Mouse (Mus musculus): ENCODE data around the gene Pabpn1l. TPM values are rescaled to one million over a fixed set of nuclear protein-coding genes. Genes with fewer than 3 reads are reported as not detected.

Gene Pabpn1l
- polyA plus RNA-seq, 1 experiment from 2014 or later = not detected

DNA sequence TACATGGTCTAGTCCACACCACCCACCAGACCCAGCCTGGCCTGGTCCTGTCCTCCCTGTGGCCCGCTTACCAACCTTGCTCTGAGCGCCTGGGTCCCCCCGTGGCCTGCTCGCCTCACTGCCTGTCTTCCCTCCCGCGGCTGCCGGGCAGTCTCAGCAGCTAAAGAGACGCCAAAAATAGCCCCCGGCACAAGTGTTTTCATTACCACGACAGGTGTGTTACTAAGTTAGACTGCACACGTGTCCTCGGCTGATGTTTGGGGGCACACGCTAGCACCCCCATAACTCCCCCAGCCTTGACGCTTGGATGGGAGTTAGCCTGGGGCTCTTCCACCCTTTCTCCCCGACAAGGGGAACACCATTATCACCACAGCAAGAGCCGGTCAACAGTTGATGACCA is 23.8 kb upstream of the Pabpn1l start:
- 87% methylated on average over 16 of the region's 16 CpGs for WGBS
- Histone ChIP-seq H3K9me3 (no peaks in the 10 kb centered on the region), H3K4me3 (replicated peaks) (no peak overlapping the region), H3K36me3 (0 out of 2 replicates have a peak, but pooled peaks cover 9% of the 10 kb centered on the region), H3K4me2 (no peak overlapping the region), H3K4me1 (replicated peaks) (peaks cover 38% of the 10 kb centered on the region), H3K9ac (replicated peaks) (no peak overlapping the region), H3K27me3 (peaks cover 5% of the 10 kb centered on the region; the same call in 1 of the 2 replicates), H3K27ac (no peak overlapping the region)
- no peak for ATAC-seq (ENCODE audit: insufficient number of reproducible peaks, insufficient read depth, low FRiP score, low TSS enrichment, low read depth)

DNA sequence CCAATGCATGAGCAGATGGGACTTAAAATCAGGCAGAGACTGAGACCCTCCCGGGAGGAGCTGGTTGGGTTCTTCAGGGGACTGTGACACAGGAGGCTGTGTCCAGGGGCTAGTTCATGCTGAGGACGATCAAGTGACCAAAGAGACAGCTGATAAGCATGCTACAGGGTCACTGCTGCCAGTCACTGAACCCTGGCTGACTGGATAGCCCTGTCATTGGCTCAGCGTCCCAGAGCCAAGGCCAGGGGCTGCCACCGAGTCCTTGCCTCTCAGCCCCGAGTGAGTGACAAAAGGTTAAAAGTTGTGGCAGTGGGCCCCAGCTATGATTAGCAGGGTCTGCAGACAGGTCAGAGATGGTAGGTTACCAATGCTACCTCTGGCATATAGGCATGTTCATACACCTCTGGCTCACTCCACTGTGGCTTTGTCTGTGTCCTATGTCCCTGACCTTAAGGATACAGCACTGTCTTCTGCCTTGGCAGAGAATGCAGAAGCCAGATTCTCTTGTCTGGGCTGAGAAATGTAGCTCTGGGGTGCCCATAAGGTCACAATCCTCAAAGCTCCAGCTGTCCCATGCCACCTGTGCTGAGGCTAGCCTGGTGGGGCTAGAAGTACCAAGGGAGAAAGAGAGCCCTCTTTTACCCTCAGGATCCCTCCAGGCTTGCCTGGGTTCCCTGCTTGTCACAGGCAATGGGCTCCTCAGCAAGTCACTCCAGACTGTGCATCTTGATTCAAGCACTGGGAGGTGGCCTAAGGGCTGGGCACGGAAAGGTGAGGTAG is 21.8 kb upstream of the Pabpn1l start:
- H3K4me1 ChIP-seq (replicated peaks) = peaks cover 38% of the 10 kb centered on the region
- H3K4me2 ChIP-seq = no peak overlapping the region
- no peak overlapping the region for H3K4me3 ChIP-seq (replicated peaks)
- H3K36me3 ChIP-seq = 0 out of 2 replicates have a peak, but pooled peaks cover 9% of the 10 kb centered on the region
- no peak for ATAC-seq (ENCODE audit: insufficient number of reproducible peaks, insufficient read depth, low FRiP score, low TSS enrichment, low read depth)
- 80% methylated on average over 6 of the region's 6 CpGs for WGBS
- H3K9me3 ChIP-seq = no peaks in the 10 kb centered on the region
- no peak overlapping the region for H3K9ac ChIP-seq (replicated peaks)
- H3K27ac ChIP-seq = no peak overlapping the region
- 0 out of 2 replicates have a peak, but pooled peaks cover 5% of the 10 kb centered on the region for H3K27me3 ChIP-seq

DNA sequence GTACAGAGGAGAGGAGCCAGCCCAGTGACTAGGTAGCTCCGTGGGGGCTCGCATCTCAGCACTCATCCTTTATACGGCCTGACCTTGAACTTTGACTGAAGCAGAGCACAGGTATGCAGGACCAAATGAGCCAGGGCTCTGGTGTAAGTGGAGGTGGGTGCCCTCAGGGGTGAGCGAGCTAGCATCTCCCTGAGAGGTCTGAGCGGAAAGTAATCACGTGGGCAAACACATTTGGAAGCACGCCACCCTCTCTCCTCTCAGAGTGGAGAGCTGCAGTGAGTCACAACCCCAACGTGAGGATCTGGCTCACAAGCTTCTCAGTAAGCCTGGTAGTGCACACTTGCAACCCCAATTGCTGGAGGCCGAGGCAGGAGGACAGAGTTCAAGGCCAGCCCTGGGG is 19.5 kb upstream of the Pabpn1l start:
- ATAC-seq (ENCODE audit: insufficient number of reproducible peaks, insufficient read depth, low FRiP score, low TSS enrichment, low read depth) = no peak
- no peak overlapping the region for H3K27ac ChIP-seq
- H3K27me3 ChIP-seq = 0 out of 2 replicates have a peak, but pooled peaks cover 5% of the 10 kb centered on the region
- no peaks in the 10 kb centered on the region for H3K9me3 ChIP-seq
- H3K4me1 ChIP-seq (replicated peaks) = peaks cover 34% of the 10 kb centered on the region
- H3K36me3 ChIP-seq = 0 out of 2 replicates have a peak, but pooled peaks cover 9% of the 10 kb centered on the region
- WGBS = 77% methylated on average over 9 of the region's 9 CpGs
- H3K9ac ChIP-seq (replicated peaks) = no peak overlapping the region
- H3K4me3 ChIP-seq (replicated peaks) = no peak overlapping the region
- no peak overlapping the region for H3K4me2 ChIP-seq

DNA sequence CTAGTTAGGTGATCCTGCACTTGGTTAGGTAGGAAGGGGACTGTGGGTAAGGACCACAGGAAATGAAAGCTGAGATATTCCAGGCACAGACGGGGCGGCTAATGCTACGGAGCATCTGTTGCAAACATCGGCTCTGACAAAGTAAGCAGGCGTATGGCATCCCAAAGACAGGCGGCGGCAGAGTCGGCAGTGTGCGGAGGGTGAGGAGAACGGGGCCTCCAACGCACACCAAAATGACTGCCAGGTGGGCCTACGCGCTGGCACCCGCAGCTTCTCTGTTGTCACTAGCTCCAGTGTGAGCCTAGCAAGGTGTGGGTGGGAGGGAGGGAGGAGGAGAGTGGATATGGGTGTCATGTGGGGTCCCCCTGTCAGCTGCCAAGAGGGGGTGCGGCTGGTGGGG is 18.9 kb upstream of the Pabpn1l start:
- peak overlapping the region; percentile 42; the same call in 1 of the 2 replicates for H3K27ac ChIP-seq
- H3K9me3 ChIP-seq = no peaks in the 10 kb centered on the region
- H3K4me2 ChIP-seq = no peak overlapping the region
- no peak for ATAC-seq (ENCODE audit: insufficient number of reproducible peaks, insufficient read depth, low FRiP score, low TSS enrichment, low read depth)
- peaks cover 40% of the 10 kb centered on the region for H3K4me1 ChIP-seq (replicated peaks)
- H3K27me3 ChIP-seq = 0 out of 2 replicates have a peak, but pooled peaks cover 5% of the 10 kb centered on the region
- H3K9ac ChIP-seq (replicated peaks) = no peak overlapping the region
- 0 out of 2 replicates have a peak, but pooled peaks cover 9% of the 10 kb centered on the region for H3K36me3 ChIP-seq
- no peak overlapping the region for H3K4me3 ChIP-seq (replicated peaks)
- 60% methylated on average over 15 of the region's 15 CpGs for WGBS

DNA sequence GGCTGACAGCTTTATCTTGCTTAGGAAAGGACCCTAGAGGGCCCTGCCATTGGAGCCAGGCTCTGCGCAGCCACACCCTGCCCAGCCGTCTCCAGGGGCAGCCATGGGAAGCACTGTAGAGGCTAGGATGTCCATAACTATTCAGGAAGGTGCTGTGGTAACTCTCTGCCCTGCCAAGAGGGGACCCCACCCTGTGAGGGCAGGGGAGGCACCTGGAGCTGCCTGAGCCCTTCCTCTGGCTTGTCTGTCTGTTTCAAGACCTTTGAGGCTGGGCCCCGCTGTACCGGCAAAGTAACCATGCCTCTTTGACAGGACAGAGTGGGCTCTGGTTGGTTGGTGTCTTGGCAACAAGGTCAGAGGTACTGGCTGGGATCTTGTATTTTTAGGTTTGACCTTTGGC is 18.3 kb upstream of the Pabpn1l start:
- no peak for ATAC-seq (ENCODE audit: insufficient number of reproducible peaks, insufficient read depth, low FRiP score, low TSS enrichment, low read depth)
- 0 out of 2 replicates have a peak, but pooled peaks cover 5% of the 10 kb centered on the region for H3K27me3 ChIP-seq
- no peaks in the 10 kb centered on the region for H3K9me3 ChIP-seq
- H3K27ac ChIP-seq = no peak overlapping the region
- no peak overlapping the region for H3K4me2 ChIP-seq
- 0 out of 2 replicates have a peak, but pooled peaks cover 9% of the 10 kb centered on the region for H3K36me3 ChIP-seq
- H3K4me3 ChIP-seq (replicated peaks) = no peak overlapping the region
- H3K4me1 ChIP-seq (replicated peaks) = peaks cover 46% of the 10 kb centered on the region
- WGBS = 79% methylated on average over 4 of the region's 4 CpGs
- no peak overlapping the region for H3K9ac ChIP-seq (replicated peaks)

DNA sequence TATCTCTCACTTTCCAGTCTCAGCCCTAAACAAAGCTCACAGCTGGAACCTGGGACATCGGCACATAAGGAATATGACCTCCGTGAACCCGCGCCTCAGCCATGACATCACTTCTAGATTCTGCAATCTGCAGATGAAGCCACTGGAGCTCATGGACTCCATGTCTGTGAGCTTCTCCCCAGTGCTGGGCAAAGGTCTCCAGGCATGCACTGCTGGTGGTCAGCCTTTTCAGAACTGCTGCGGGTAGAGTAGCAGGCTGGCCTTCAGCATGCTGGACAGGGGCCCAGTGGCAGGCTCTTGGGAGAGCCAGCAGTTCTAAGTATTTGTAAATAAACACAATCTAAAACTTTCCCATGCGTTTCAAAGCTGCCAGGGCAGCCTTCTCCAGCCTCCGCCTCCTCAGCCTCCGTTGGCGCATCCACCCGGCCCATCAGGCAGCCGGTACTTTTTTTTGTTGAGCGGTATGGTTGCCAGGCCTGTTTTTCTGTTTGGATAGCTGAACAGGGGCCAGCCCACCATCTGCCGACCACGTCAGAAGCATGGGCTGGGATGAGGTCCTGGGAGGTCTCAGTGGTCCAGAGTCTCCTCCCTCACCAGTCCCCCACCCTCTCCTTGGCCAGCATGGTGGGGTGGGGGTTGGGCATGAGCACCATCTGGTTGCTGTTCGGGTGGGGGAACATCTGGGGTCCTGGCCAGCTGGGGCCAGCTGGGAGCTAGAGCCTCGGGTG is 17.1 kb upstream of the Pabpn1l start:
- Histone ChIP-seq H3K9me3 (no peaks in the 10 kb centered on the region), H3K9ac (replicated peaks) (no peak overlapping the region), H3K4me1 (replicated peaks) (peaks cover 48% of the 10 kb centered on the region), H3K27ac (peak overlapping the region; percentile 53; the same call in 1 of the 2 replicates), H3K4me3 (replicated peaks) (no peak overlapping the region), H3K4me2 (no peak overlapping the region; the same call in 1 of the 2 replicates), H3K27me3 (0 out of 2 replicates have a peak, but pooled peaks cover 5% of the 10 kb centered on the region), H3K36me3 (peaks cover 16% of the 10 kb centered on the region; the same call in 1 of the 2 replicates)
- WGBS = 25% methylated on average over 16 of the region's 16 CpGs
- ATAC-seq (ENCODE audit: insufficient number of reproducible peaks, insufficient read depth, low FRiP score, low TSS enrichment, low read depth) = no peak

DNA sequence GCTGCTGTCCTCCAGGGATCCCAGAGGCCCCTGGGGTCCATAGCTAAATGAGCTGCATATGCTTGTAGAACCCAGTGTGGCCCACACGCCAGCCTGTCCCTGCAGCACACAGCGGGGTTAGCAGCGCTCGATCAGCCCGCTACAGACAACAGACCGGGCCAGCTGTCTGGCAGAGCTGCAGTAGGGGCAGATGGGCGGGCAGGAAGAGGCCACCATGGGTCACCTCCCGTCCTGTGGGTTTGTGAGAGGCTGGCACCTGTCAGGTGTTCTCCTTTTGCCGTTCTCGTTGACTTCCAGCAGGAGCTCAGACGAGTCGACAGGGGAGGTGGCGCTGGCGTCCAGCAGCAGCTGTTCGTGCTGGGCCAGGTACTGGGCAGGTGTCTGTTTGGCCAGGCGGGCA is 16.1 kb upstream of the Pabpn1l start:
- ATAC-seq (ENCODE audit: insufficient number of reproducible peaks, insufficient read depth, low FRiP score, low TSS enrichment, low read depth) = no peak
- Histone ChIP-seq H3K9ac (replicated peaks) (no peak overlapping the region), H3K27ac (no peak overlapping the region), H3K9me3 (no peaks in the 10 kb centered on the region), H3K27me3 (no peaks in the 10 kb centered on the region), H3K4me1 (replicated peaks) (peaks cover 48% of the 10 kb centered on the region), H3K4me2 (no peak overlapping the region), H3K4me3 (replicated peaks) (no peak overlapping the region), H3K36me3 (peaks cover 16% of the 10 kb centered on the region; the same call in 1 of the 2 replicates)
- 74% methylated on average over 16 of the region's 16 CpGs for WGBS

DNA sequence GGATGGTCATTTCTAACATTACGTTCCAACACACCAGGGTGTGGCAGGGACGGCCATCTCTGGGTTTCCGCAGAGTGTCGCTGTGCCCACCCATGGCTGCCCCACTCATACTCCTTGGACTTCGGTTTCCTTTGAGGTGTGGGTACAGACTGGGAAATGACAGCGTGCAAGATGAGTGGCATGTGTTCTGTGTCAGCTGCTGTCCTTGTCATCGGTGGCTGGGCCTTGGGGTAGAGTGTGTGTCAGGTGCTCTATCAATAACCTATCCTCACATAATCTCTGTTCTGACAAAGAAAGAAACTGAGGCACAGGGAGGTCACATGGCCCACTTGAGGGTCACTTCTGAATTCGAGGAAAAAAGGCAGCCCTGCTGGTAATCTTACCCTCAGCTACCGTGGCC is 14.7 kb upstream of the Pabpn1l start:
- H3K4me3 ChIP-seq (replicated peaks) = no peak overlapping the region
- no peak overlapping the region for H3K4me2 ChIP-seq
- H3K4me1 ChIP-seq (replicated peaks) = peaks cover 48% of the 10 kb centered on the region
- no peaks in the 10 kb centered on the region for H3K9me3 ChIP-seq
- 91% methylated on average over 9 of the region's 9 CpGs for WGBS
- ATAC-seq (ENCODE audit: insufficient number of reproducible peaks, insufficient read depth, low FRiP score, low TSS enrichment, low read depth) = no peak
- no peaks in the 10 kb centered on the region for H3K27me3 ChIP-seq
- 0 out of 2 replicates have a peak overlapping the region, but pooled peaks have one; percentile 8 for H3K27ac ChIP-seq
- H3K36me3 ChIP-seq = peaks cover 15% of the 10 kb centered on the region
- no peak overlapping the region for H3K9ac ChIP-seq (replicated peaks)

DNA sequence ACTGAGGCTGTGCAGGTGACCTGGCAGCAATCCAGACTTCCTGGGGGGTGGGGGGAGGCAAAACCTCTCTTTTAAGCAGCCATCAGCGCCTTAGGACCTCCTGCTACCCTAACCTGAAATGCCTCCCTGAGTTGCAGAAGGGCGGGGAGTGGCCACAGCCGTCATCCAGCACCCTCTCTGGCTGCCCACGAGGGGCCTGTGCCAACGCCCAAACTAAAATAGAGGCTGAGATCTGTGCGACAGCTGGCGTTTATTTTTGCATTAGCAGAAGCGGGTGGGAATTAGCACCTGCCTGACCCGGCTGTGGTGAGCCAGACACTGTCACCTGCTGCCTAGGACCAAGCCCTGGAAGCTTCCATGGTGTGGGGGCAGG is 14.2 kb upstream of the Pabpn1l start:
- peaks cover 15% of the 10 kb centered on the region for H3K36me3 ChIP-seq
- 57% methylated on average over 9 of the region's 9 CpGs for WGBS
- no peak overlapping the region for H3K9ac ChIP-seq (replicated peaks)
- H3K4me3 ChIP-seq (replicated peaks) = no peak overlapping the region
- H3K27me3 ChIP-seq = no peaks in the 10 kb centered on the region
- peaks cover 48% of the 10 kb centered on the region for H3K4me1 ChIP-seq (replicated peaks)
- 0 out of 2 replicates have a peak overlapping the region, but pooled peaks have one; percentile 8 for H3K27ac ChIP-seq
- no peaks in the 10 kb centered on the region for H3K9me3 ChIP-seq
- ATAC-seq (ENCODE audit: insufficient number of reproducible peaks, insufficient read depth, low FRiP score, low TSS enrichment, low read depth) = no peak
- no peak overlapping the region for H3K4me2 ChIP-seq

DNA sequence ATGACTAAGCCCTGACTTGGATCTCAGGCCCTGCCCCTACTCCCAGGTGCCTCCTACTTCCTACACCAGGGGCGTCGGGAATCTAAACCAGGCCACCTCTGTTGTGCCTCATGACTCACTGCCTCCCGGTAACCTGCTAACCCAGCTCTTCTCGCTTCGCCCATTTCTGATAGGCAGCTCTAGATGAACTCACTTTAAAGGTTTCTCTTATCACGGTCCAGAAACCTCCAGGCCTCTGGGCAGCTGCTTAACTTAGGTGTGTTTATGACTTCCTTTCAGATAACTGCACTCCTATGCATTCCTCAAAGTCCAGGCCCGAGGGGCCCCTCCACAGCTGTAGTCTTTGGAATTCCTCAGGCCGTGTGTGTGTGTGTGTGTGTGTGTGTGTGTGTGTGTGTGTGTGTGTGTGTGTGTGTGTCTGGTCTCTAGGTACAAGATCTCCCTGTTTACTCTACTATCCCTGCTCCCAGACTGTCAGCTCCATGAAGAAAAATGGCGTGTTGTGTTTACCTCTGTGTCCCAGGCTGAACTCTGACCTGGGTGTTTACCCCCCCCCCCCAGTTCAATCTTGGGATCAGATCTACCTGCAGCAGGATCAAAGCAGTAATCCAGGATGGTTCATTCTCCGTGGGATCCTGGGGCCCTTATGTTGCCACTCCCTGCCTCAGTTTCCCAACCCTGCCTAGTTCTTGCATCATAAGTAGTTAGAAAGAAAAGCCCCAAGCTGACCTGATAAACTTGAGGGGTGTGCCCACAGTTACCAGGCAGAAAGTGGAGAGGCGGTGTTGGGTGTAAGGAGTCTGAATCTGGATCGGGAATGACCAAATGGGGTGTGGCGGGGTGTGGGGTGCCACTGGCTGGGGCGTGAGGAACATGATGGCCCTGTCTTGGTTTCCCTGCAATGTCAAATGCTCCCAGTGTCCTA is 13.6 kb upstream of the Pabpn1l start:
- ATAC-seq (ENCODE audit: insufficient number of reproducible peaks, insufficient read depth, low FRiP score, low TSS enrichment, low read depth) = no peak
- Histone ChIP-seq H3K4me2 (no peak overlapping the region), H3K9ac (replicated peaks) (no peak overlapping the region), H3K36me3 (peaks cover 15% of the 10 kb centered on the region), H3K4me3 (replicated peaks) (no peak overlapping the region), H3K27me3 (no peaks in the 10 kb centered on the region), H3K9me3 (no peaks in the 10 kb centered on the region), H3K4me1 (replicated peaks) (peaks cover 46% of the 10 kb centered on the region), H3K27ac (no peak overlapping the region)
- 45% methylated on average over 14 of the region's 14 CpGs for WGBS

Data from limb, embryonic 12.5 days (tissue).